Mouse (Mus musculus) frontal cortex, adult 2 months (tissue): ENCODE results near the gene Col18a1. TPM values are rescaled to one million over a fixed set of nuclear protein-coding genes. Genes with fewer than 3 reads are reported as not detected.

Source experiments
- DNase-seq, 2 experiments: peaks; one replicate each; pipeline ENCODE4 v3.0.0; 2022; ENCODE audit warnings: low spot score in 1 of 2; ENCODE audit errors: extremely low spot score in 1 of 2
- polyA plus RNA-seq: library from polyadenylated mRNA; depleted of rRNA; stranded (reverse); fragments of >200 nt; gene quantifications from 2 replicates; pipeline ENCODE4 v1.2.3, GENCODE M21; 2012; rRNA removed

Gene Col18a1
- polyA plus RNA-seq, 1 experiment: 3.8 TPM

- DNase-seq: no peak
Measured at GRCm38 (mm10) chr10:77022301-77023130, 143.8 kb downstream of the Col18a1 start.

GRCm38 (mm10) chr10:77021399-77022052 lies 144.8 kb downstream of the Col18a1 start:
- DNase-seq: peak; percentile 49 to 91

GRCm38 (mm10) chr10:77017662-77018061 lies 148.7 kb downstream of the Col18a1 start:
- no peak for DNase-seq

- no peak for DNase-seq
Measured at GRCm38 (mm10) chr10:77017061-77017460, 149.3 kb downstream of the Col18a1 start.

- no peak for DNase-seq
Measured at GRCm38 (mm10) chr10:77016499-77016898, 149.8 kb downstream of the Col18a1 start.

GRCm38 (mm10) chr10:77016080-77016479 lies 150.3 kb downstream of the Col18a1 start:
- no peak for DNase-seq

GRCm38 (mm10) chr10:77011681-77012080 lies 154.7 kb downstream of the Col18a1 start:
- DNase-seq: no peak

GRCm38 (mm10) chr10:77008698-77009097 lies 157.7 kb downstream of the Col18a1 start:
- no peak for DNase-seq

- DNase-seq: peak in 1 of 2 experiments; percentile 37
Measured at GRCm38 (mm10) chr10:77008109-77008561, 158.2 kb downstream of the Col18a1 start.

- no peak for DNase-seq
Measured at GRCm38 (mm10) chr10:77007433-77008108, 158.8 kb downstream of the Col18a1 start.

- DNase-seq: no peak
Measured at GRCm38 (mm10) chr10:77004936-77005335, 161.4 kb downstream of the Col18a1 start.

Other genes with a start within 250 kb of the Col18a1 start
- 250 and 267 TPM in 2 replicates for gene Pcbp3, start 204.7 kb downstream of the Col18a1 start, polyA plus RNA-seq
- gene Slc19a1, start 134.3 kb downstream of the Col18a1 start, polyA plus RNA-seq: 31.0 and 32.6 TPM in 2 replicates
- 30.3 and 32.8 TPM in 2 replicates for gene Pofut2, start 92.7 kb upstream of the Col18a1 start, polyA plus RNA-seq